Mouse (Mus musculus): Measurements from ENCODE around the gene Nkx1-1.

DNA sequence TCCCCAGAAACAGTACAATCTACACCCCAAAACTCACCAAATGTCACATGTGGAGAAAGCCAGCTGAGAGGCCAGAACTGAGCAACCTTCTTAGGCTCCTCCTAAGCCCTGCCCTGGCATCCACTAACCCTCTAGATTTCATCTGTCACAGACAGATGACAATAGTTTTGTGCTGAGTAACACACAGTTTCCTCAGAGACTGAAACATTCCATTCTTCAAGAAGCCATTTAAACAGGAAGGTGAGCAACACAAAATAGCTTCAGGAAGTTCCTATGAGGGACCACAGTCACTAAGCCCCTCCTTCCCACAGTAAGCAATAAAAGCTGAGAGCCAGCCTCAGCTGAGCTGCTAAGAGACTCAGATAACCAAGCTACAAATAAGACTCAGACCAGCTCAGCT, 6.3 kb downstream of the Nkx1-1 start:
- TF ChIP-seq POLR2A (IDR thresholded peaks at IDR 0.05; ENCODE audit: control insufficient read depth, low read depth, low read length): no peak
- no peak for TF ChIP-seq CTCF (IDR thresholded peaks at IDR 0.05; ENCODE audit: control insufficient read depth, insufficient read depth, insufficient replicate concordance, low read depth, low read length)

Data from testis, adult 2 months (tissue).